Mouse (Mus musculus) neural tube, embryonic 15.5 days (tissue): ENCODE results near the gene Fam219a. TPM values are rescaled to one million over a fixed set of nuclear protein-coding genes. Genes with fewer than 3 reads are reported as not detected.
A peak's percentile ranks its signal among the peaks of the same experiment; 100 is the strongest.

ENCODE experiments used
- ATAC-seq: fragments of 200-750 bp; cut with Nextera tagmentation; 2 replicates; pipeline ENCODE4 v1.8.0; 2017; ENCODE audit warnings: mild to moderate bottlenecking, moderate TSS enrichment, moderate library complexity; ENCODE audit not compliant: low FRiP score
- H3K27ac ChIP-seq: fragments of 300-500 bp; sonication (generic); replicated peaks from 2 replicates; pipeline ENCODE4 v1.5.1; 2015; ENCODE audit warnings: mild to moderate bottlenecking, inconsistent platforms
- H3K27me3 ChIP-seq: fragments of 300-500 bp; sonication (generic); replicated peaks from 2 replicates; pipeline ENCODE4 v1.6.1; 2015; ENCODE audit warnings: inconsistent platforms
- H3K36me3 ChIP-seq: fragments of 300-500 bp; sonication (generic); 2 replicates; pipeline ENCODE4 v1.6.1; 2015; ENCODE audit warnings: inconsistent platforms
- H3K4me1 ChIP-seq: fragments of 300-500 bp; sonication (generic); 2 replicates; pipeline ENCODE4 v1.6.1; 2015; ENCODE audit warnings: inconsistent platforms
- H3K4me2 ChIP-seq: fragments of 300-500 bp; sonication (generic); 2 replicates; pipeline ENCODE4 v1.6.1; 2015; ENCODE audit warnings: inconsistent platforms, mild to moderate bottlenecking, moderate library complexity
- H3K4me3 ChIP-seq: fragments of 300-500 bp; sonication (generic); replicated peaks from 2 replicates; pipeline ENCODE4 v1.5.1; 2015; ENCODE audit warnings: mild to moderate bottlenecking, inconsistent platforms
- H3K9ac ChIP-seq: fragments of 300-500 bp; sonication (generic); replicated peaks from 2 replicates; pipeline ENCODE4 v1.6.1; 2015; ENCODE audit warnings: mild to moderate bottlenecking, inconsistent platforms
- H3K9me3 ChIP-seq: fragments of 300-500 bp; sonication (generic); replicated peaks from 2 replicates; pipeline ENCODE4 v1.6.1; 2016; ENCODE audit warnings: inconsistent platforms
- WGBS: fragments of 180-500 bp; shearing (Covaris S2); methylation state at CpG from one replicate; pipeline ENCODE4 v1.1.7; 2015; ENCODE audit warnings: mixed read lengths; 5-methylcytosine and 5-hydroxymethylcytosine counted together
- polyA plus RNA-seq: library from polyadenylated mRNA; unstranded; fragments of >200 nt; fragmentation: Nextera tagmentation; extraction: Ambion mirVana; gene quantifications from 2 replicates; pipeline ENCODE4 v1.2.1, GENCODE M21; 2015

Gene Fam219a
- 15.2 and 17.9 TPM in 2 replicates for polyA plus RNA-seq

GRCm38 (mm10) chr4:41569411-41569885 lies at the start of gene Fam219a, which contains the start of gene Dnaic1:
Gene Fam219a (minus strand): TSS chr4:41569538.
Gene Dnaic1 (plus strand): TSS chr4:41569775.
- Histone ChIP-seq H3K27me3 (no peaks in the 10 kb centered on the region), H3K36me3 (no peaks in the 10 kb centered on the region), H3K4me2 (peak within 1 kb of the TSS; percentile 82), H3K9me3 (no peaks in the 10 kb centered on the region), H3K4me1 (peaks cover 41% of the 10 kb centered on the region), H3K9ac (peak within 1 kb of the TSS; percentile 91), H3K4me3 (peak within 1 kb of the TSS; percentile 77), H3K27ac (peak within 1 kb of the TSS; percentile 91)
- peak; percentile 96 for ATAC-seq
- under 1% methylated on average over 41 of the region's 41 CpGs for WGBS

GRCm38 (mm10) chr4:41615661-41616599 lies 46.6 kb upstream of the Fam219a start:
- H3K27ac ChIP-seq: peak overlapping the region; percentile 65
- no peaks in the 10 kb centered on the region for H3K36me3 ChIP-seq
- 58% methylated on average over 9 of the region's 9 CpGs for WGBS
- no peak overlapping the region for H3K4me3 ChIP-seq
- H3K9me3 ChIP-seq: no peaks in the 10 kb centered on the region
- no peak overlapping the region for H3K9ac ChIP-seq
- no peak overlapping the region for H3K4me2 ChIP-seq
- H3K4me1 ChIP-seq: peaks cover 54% of the 10 kb centered on the region
- ATAC-seq: peak; percentile 80
- no peaks in the 10 kb centered on the region for H3K27me3 ChIP-seq

DNA sequence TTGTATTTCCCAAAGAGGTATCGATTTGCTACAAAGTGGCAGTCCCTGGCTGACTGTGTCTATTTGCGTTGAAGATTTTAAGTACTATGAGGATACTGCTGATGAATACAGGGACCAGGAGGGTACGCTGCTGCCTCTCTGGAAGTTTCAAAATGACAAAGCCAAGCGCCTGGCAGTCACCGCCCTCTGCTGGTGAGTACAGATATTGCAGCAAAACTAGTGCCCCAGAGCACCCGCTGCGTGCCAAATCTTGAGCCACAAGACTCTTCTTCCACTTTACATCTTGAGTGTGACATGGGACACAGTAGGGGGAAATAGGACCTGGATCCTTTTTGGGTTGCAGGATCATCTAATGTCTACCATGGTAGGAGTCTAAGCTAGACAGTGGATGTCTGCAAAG lies 44.8 kb upstream of the Fam219a start:
- Histone ChIP-seq H3K36me3 (no peaks in the 10 kb centered on the region), H3K27me3 (no peaks in the 10 kb centered on the region), H3K4me1 (peaks cover 51% of the 10 kb centered on the region), H3K4me2 (no peak overlapping the region), H3K9ac (no peak overlapping the region), H3K9me3 (no peaks in the 10 kb centered on the region), H3K4me3 (no peak overlapping the region), H3K27ac (0 out of 2 replicates have a peak overlapping the region, but pooled peaks have one; percentile 8)
- ATAC-seq: no peak; the same call in 1 of the 2 replicates
- 7% methylated on average over 7 of the region's 7 CpGs for WGBS

GRCm38 (mm10) chr4:41612166-41612565 lies 42.8 kb upstream of the Fam219a start:
- no peaks in the 10 kb centered on the region for H3K36me3 ChIP-seq
- H3K4me2 ChIP-seq: no peak overlapping the region
- WGBS: 29% methylated on average over 8 of the region's 8 CpGs
- no peaks in the 10 kb centered on the region for H3K27me3 ChIP-seq
- peak overlapping the region; percentile 63; the same call in 1 of the 2 replicates for H3K27ac ChIP-seq
- no peak overlapping the region for H3K9ac ChIP-seq
- peak; percentile 10; the same call in 1 of the 2 replicates for ATAC-seq
- H3K9me3 ChIP-seq: no peaks in the 10 kb centered on the region
- H3K4me1 ChIP-seq: peaks cover 35% of the 10 kb centered on the region
- no peak overlapping the region for H3K4me3 ChIP-seq

GRCm38 (mm10) chr4:41610594-41610980 lies 41.2 kb upstream of the Fam219a start:
- ATAC-seq: no peak
- H3K4me3 ChIP-seq: no peak overlapping the region
- H3K9me3 ChIP-seq: no peaks in the 10 kb centered on the region
- H3K4me1 ChIP-seq: peaks cover 31% of the 10 kb centered on the region
- no peaks in the 10 kb centered on the region for H3K36me3 ChIP-seq
- 32% methylated on average over 6 of the region's 6 CpGs for WGBS
- no peak overlapping the region for H3K9ac ChIP-seq
- H3K27ac ChIP-seq: no peak overlapping the region
- H3K27me3 ChIP-seq: no peaks in the 10 kb centered on the region
- no peak overlapping the region for H3K4me2 ChIP-seq

GRCm38 (mm10) chr4:41609681-41610593 lies 40.6 kb upstream of the Fam219a start:
- Histone ChIP-seq H3K4me2 (no peak overlapping the region), H3K9me3 (no peaks in the 10 kb centered on the region), H3K27ac (no peak overlapping the region), H3K4me3 (no peak overlapping the region), H3K9ac (no peak overlapping the region), H3K27me3 (no peaks in the 10 kb centered on the region), H3K36me3 (no peaks in the 10 kb centered on the region), H3K4me1 (peaks cover 27% of the 10 kb centered on the region)
- 65% methylated on average over 10 of the region's 10 CpGs for WGBS
- ATAC-seq: no peak

- Histone ChIP-seq H3K27ac (no peak overlapping the region), H3K36me3 (no peaks in the 10 kb centered on the region), H3K4me1 (peaks cover 20% of the 10 kb centered on the region), H3K9me3 (no peaks in the 10 kb centered on the region), H3K27me3 (0 out of 2 replicates have a peak, but pooled peaks cover 7% of the 10 kb centered on the region), H3K4me3 (no peak overlapping the region), H3K4me2 (no peak overlapping the region), H3K9ac (no peak overlapping the region)
- ATAC-seq: no peak
- WGBS: 61% methylated on average over 4 of the region's 4 CpGs
These were observed 37.4 kb upstream of the Fam219a start for GRCm38 (mm10) chr4:41606784-41607183.

DNA sequence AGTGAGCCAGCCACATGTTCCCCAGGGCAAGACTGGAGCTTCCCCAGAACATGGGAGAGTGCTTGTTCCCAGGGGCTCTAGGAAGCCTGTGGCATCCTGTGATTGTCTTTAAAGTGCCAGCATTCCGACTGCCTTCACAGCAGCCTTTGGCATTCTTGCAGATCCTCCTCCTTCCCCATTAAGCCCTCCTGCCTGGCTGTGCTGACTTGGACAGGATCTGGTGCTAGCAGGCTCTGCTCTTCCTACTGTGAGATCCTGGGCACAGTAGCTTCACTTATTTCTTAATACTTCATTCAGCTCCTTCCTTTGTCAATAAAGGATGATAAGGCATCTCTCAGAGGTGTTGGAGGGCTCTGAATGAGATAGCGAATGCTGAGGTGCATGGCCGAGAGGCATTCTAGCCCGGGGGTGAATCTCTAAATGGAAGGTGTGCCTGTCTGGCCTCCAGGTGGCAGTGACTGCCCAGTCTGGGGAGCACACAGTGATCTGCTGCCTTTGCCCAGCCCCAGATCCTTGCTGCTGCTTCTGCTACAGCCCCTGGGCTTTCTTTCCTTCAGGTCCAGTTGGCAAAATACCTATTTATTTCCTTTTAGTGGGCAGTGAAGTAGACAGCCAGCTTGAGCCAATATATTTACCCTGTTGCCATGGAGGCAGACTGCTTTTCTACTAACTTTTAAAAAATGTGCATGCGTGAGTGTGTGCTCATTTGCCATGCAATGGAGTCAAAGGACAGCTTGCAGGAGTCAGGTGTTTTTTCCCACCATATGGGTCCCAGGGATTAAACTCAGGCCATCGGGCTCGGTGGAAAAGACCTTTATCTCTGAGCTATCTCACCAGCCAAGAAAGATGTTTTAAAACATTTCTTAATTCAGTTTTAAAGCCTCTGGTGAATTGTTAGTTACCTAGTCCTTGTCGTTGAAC lies 35.4 kb upstream of the Fam219a start:
- peak; percentile 78 for ATAC-seq
- Histone ChIP-seq H3K9ac (no peak overlapping the region), H3K4me2 (no peak overlapping the region), H3K27ac (peak overlapping the region; percentile 28), H3K4me1 (peaks cover 12% of the 10 kb centered on the region), H3K9me3 (no peaks in the 10 kb centered on the region), H3K36me3 (no peaks in the 10 kb centered on the region), H3K4me3 (no peak overlapping the region), H3K27me3 (0 out of 2 replicates have a peak, but pooled peaks cover 7% of the 10 kb centered on the region)
- 20% methylated on average over 8 of the region's 8 CpGs for WGBS

- no peaks in the 10 kb centered on the region for H3K9me3 ChIP-seq
- ATAC-seq: no peak
- H3K36me3 ChIP-seq: no peaks in the 10 kb centered on the region
- H3K9ac ChIP-seq: no peak overlapping the region
- no peak overlapping the region for H3K27ac ChIP-seq
- no peak overlapping the region for H3K4me2 ChIP-seq
- no peak overlapping the region for H3K4me3 ChIP-seq
- 0 out of 2 replicates have a peak, but pooled peaks cover 7% of the 10 kb centered on the region for H3K27me3 ChIP-seq
- 63% methylated on average over 4 of the region's 4 CpGs for WGBS
- H3K4me1 ChIP-seq: peaks cover 12% of the 10 kb centered on the region
These were observed 33.5 kb upstream of the Fam219a start for GRCm38 (mm10) chr4:41602818-41603217.

DNA sequence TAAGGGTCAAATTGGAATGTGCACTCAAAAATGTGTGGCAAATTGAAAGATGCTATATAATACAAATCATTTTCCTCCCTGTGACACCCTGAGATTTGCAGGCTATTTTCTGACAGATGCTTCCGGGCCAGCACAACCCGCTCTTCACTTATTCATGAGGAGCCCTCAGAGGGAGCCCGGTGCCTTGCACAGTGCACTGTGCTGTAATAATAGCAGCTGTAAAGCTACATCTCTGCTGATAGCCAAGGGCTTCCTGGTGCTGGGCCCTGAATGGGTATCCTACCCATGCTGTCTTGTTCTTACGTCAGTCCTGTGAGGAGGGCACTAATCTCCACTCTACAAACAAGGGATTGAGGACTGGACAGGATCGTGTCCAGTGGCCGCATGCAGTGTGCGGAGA lies 14.0 kb upstream of the Fam219a start:
- H3K27me3 ChIP-seq: no peaks in the 10 kb centered on the region
- no peaks in the 10 kb centered on the region for H3K9me3 ChIP-seq
- no peak overlapping the region for H3K4me3 ChIP-seq
- no peaks in the 10 kb centered on the region for H3K36me3 ChIP-seq
- H3K9ac ChIP-seq: no peak overlapping the region
- H3K4me1 ChIP-seq: no peaks in the 10 kb centered on the region
- no peak for ATAC-seq
- no peak overlapping the region for H3K27ac ChIP-seq
- no peak overlapping the region for H3K4me2 ChIP-seq
- 62% methylated on average over 7 of the region's 7 CpGs for WGBS
